Mouse (Mus musculus) frontal cortex, postnatal 25 days (tissue): ENCODE data around the gene Rrh.
"Not testable (repeated sequence)": the region's sequence is repeated elsewhere in the genome, so short reads cannot be mapped to it uniquely, and the experiment has no call there.

ENCODE experiments used
- DNase-seq, 2 experiments: peaks; one replicate each; pipeline ENCODE4 v3.0.0; 2022; ENCODE audit warnings: low spot score in 2 of 2

The Rrh gene

GRCm38 (mm10) chr3:129782746-129783145 is 39.6 kb downstream of the Rrh start:
- no peak for DNase-seq

GRCm38 (mm10) chr3:129781435-129781834 is 41.0 kb downstream of the Rrh start:
- DNase-seq: no peak

GRCm38 (mm10) chr3:129771210-129771609 is 51.2 kb downstream of the Rrh start:
- DNase-seq: no peak

GRCm38 (mm10) chr3:129766971-129767794 is 55.2 kb downstream of the Rrh start:
- DNase-seq: no peak

GRCm38 (mm10) chr3:129766106-129766505 is 56.3 kb downstream of the Rrh start:
- no peak for DNase-seq

GRCm38 (mm10) chr3:129757599-129757998 is 64.8 kb downstream of the Rrh start:
- DNase-seq: not testable (repeated sequence)

GRCm38 (mm10) chr3:129754650-129755604 is 67.5 kb downstream of the Rrh start, which contains the start of gene Egf:
Gene Egf (minus strand): TSS chr3:129755316.
- no peak for DNase-seq
